Mouse (Mus musculus): ENCODE measurements at regions not wholly inside any gene's neighbourhood (a gene's known extent, or its start where the extent isn't known, plus 50 kb on each side); places are given as distances from the start of the nearest gene placed in this dataset.
A peak's percentile ranks its signal among the peaks of the same experiment; 100 is the strongest.

DNA sequence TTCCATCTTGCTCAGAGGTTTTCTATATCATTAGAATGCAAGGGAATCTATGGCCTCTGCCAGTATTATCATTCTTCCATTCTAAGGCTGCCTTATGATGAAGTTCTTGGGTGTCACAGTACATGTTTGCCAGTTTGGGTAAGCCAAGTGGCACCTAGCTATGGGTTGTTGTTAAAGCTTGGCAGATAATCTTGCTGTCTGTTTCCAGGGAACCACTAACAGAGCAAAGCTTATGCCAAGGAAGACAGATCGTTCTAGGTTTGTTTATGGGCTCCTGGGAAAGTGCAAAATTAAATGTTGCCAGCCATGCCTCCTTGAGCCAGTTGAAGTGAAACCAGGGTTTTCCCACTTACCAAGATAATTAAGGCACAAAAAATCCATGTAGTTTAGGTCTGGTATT, 292.9 kb upstream of the Cobl start:
- DNase-seq, result no peak

DNA sequence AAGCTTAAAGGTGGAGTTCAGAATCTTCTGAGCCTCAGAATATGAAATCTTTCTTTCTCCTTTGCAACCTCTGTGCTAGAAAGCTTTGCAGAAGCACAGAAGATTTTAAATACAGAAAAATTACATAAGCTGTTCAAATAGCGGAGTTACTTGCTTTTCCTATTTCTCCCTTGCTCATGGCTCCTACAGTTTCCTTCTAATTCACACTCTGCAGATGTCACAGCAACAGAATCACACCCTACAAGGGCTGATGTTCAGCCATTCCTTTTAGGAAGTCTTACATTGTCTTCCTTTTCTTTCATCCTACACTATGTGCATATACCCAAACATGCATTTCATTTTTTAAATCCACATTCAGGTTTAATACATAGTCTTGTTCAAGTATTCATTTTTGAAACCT, 285.3 kb upstream of the Cobl start:
- DNase-seq, result peak; percentile 37

DNA sequence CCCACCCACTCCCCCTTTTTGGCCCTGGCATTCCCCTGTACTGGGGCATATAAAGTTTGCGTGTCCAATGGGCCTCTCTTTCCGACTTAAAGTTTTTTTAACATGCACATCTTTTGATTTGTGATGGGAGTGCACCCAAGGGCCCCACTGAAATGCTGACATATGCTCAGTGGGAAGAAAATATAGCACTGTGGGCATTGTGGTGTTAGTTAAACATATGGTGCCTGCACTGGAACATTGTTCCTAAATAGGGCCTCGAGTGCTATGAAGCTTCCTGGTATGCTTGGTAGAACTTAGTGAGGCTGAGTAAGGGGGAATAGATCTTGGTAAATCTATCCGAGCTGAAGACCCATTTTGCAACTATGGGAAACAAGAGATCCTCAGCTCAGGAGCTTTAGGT, 284.5 kb upstream of the Cobl start:
- DNase-seq, result peak; percentile 63

DNA sequence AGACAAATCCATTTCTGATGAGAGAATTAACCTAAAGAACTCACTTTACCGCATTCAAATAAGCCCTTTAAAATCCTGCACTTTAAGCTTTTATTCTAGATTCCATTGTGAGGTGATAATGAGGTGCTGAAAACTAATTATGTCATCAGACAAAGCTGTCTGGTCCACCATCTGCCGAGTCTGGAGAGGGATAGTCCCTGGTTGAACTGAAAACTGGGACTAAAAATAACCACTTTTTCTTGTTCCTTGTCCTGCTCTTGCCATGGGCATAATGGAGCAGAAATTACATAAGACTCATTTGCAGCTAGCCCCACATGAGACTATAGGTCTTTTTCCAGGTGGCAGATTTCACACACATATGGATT, 277.4 kb upstream of the Cobl start:
- DNase-seq, result peak; percentile 70

DNA sequence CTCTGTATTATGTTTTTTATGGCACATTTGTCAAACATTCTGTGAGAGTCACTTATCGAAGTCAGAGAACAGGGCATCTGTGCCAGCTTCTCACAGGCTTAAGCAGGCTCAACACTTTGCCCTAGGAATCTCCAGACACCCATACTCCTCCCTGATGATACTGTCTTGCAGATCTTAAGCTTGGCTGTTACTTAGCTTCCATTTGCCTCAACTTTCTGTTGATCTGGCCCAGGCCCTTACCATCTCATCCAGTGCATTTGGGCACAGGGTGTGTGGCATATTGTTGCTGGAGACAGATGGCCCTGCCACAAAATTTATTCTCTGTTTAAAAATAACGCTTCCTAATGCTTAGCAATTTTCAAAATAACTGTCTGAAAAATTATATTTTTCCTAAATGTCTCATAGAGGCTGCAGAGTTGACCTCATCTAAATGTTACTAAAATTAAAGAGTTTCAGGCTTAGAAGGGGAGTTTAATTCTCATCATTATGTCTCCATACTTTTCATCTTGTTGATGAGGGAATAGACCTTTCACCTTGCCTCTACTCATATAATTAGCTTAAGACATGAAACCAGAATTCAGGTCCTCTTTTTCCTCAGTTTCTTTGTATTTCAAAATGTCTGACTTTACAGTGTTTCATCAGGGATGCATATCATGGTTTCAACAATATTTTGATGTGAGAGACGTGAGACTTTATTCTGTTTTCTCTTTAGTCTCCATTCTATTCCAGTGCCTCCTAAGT, 276.8 kb upstream of the Cobl start:
- DNase-seq, result peak; percentile 15

DNA sequence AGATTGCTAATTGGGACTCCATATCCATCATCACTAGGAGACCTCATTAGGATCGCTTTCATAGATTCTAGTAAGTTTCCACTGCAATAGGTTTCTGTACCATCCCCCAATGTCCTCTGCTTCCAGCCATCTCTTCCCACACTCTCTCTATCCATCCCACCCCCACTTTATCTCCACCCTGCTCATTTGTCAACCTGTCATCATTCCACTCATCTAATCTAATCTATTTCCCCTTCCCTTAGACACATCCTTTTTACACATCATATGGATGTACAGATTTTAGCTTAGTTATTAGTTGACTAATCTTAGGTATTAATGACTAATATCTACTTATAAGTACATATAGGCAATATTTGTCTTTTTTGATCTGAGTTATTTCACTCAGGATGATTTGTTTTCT, 269.5 kb upstream of the Cobl start:
- DNase-seq, result no peak

DNA sequence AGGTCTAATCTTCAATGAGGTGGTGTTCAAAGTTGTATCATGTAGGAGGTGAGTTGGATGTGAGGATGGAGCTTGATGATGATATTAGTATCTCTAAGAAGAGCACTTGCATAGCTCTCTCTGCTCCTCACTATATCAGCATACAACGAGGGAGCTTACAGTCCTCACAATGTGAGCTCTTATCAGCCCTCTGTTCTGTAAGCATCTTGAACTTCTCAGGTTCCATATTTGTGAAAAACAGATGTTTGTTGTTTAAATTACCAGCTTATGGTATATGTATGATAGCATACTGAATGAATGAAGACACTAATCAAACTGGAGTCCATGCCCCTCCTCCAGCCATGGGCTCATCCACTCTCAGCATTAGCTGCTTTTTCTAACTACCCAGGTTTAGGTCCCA, 262.5 kb upstream of the Cobl start:
- DNase-seq, result no peak

DNA sequence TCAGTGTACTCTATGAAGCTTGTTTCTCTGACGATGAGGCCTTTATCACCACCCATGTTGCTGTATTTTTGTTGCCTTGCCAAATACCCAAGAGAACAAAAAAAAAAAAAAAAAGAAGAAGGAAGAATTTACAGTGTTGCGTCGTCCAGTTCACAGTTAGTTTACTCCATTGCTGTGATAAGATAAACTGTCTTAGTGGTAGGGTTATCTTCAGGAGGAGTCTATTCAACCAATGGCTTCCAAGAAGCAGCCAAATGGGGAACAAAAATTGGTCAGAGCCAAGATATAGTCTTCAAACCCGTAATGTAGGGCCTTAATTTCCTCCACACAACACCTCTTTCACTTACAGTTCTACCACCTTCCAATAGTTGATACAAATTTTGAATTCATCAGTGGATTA, 261.7 kb upstream of the Cobl start:
- no peak for DNase-seq

DNA sequence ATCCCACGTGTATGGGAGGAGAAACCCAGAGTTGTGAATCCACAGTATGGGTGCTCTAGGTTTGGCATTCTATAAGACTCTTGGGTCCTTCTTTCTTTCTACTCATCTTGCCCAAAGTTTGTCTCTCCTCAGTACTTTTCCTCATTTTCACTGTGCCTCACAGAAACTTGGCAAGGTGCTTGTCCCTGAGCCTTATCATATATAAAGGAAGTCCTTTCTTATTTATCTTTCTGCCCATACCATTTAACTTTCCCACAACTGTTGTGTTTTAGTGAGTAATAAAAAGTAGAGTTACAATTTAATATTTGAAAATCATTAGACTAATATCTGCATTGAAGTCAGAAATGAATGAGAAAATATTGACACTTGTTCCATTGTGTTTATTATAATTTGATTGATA, 257.6 kb upstream of the Cobl start:
- DNase-seq, result no peak

DNA sequence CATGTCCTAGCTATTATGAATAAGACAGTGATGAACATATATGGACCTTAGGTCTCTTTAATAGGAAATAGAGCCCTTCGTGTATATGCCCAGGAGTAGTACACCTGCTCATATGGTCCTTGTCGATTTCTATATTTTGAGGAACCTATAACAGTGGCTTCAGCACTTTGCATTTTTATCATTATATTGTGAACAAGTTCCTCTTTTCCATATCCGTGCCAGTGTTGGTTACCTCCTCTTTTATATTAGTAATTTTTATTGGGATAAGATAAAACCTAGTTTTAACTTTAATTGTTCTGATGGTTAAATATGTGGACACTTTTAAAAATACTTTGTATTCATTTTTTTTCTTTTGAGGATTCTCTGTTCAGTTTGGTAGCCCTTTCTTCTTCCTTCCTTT, 255.4 kb upstream of the Cobl start:
- DNase-seq, result no peak

DNA sequence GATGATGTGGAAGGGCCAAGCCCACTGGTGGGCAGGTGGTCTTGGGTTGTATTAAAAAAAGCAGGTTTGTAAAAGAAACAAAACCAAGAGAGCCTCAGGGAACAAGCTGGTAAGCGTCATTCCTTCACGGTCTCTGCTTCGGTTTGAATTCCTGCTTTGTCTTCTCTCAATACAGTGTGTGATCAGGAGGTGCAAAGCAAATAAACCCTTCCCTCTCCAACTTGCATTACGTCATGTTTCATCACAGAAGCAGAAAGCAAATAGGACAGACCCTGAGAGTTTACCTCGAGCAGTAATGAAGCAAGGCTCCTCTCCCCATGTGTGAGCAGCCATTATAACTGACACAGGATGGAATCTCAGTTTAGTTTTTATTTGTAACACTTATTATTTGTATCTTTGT, 231.6 kb upstream of the Cobl start:
- DNase-seq, result no peak

DNA sequence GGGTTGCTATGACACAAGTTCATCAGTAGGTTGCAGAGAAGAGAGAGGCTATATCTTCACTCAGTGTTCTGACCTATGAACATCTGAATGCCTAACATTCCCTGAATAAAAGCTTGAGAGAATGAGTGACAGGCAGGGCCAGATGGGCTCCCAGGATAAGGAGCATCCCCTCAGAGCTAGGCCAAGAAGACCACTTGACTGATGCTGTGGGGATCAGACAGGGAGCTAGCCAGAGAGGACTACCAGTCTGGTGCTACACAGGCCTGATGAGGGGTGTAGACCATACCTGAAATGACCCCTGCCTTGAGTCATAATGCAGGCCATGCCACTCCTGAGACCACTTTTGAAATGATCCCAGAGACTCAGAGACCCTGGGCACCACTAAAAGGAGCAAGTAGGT, 228.1 kb upstream of the Cobl start:
- no peak for DNase-seq

DNA sequence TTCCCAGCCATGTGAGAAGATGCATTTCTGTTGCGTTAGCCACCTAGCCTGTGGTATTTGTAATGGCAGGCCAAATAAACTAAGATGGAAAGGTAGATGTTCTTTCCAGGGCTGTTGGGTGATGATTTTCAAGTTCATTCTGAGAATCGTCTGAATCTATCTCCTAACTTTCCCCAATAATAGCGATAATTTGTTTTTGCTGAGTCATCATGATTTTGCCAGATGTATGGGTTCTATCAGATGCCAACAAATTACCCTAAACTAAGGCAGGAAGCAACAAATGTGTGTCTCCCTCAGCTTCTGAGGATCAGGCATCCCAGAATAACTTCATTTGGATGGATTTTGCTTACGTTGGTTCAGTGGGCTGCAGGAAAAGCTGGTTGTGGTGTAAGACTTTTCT, 222.0 kb upstream of the Cobl start:
- DNase-seq, result no peak

DNA sequence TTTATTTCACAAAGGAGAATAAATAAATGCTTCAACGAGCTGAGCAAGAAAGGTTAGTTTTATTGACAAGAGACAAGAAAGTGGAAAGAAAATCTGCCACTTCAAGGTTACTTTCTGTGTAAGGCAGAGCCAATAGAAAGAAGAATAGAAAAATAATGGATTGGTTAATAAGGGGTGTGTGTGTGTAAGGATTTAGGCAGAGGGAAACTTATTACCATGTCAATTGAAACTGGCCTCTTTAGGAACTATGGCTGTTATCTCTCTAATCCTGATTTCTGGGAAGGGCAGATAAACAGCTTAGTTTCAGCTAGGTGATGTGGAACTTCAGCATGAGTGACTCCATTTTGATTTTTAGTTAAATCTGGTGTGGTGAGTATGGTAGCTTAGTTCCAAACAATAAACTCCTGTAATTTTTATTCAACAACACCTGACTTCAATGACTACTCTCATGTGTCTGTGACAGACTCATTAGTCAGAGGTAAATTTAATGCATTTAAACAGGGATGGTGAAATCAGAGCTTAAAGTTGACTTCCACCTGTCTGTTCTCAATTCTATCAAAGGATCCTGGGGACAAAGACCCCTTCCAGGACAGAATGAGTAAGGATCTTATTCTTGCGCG, 197.2 kb upstream of the Cobl start:
- DNase-seq, result no peak

DNA sequence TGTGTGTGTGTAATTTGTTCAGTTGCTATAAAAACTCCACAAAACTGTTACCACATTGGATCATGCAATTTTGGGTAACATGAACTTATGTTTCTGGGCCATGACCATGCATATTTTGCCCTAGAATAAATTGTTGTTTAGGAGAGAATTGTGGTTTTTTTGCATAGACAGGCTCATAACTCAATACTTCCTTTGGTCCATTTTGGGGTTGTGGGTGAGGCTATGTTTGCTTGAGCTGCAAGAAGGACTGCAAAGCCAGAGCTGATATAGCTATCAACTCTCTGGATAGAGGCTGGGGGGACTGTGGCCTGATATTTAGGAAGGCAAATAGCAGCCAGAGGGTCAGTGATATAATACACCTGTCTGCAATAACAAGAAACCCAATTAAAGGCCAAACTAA, 194.1 kb upstream of the Cobl start:
- no peak for DNase-seq

DNA sequence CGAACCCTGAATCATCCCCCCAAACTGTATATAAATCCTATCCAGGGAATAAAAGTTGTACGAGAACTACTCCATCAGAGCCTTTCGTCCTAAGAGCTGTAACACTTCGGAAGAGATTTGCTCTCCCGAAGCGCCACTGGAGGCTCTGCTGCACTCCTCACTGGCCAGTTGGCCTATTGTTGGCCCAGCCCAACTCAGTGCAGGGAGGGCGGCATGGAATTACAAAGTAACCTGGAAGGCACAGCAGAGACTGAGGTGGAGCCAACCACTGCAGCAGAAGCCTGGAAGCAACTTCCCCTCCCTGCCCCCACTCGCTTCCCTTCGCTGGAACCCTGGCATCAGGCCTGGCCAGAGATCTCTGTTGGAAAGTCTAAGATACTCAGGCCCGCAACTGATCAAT, 191.7 kb upstream of the Cobl start:
- DNase-seq, result no peak

All from right cerebral cortex, adult 18-20 months (tissue).